Mouse (Mus musculus) liver, embryonic 16.5 days (tissue): ENCODE measurements at regions not wholly inside any gene's neighbourhood (a gene's known extent, or its start where the extent isn't known, plus 50 kb on each side); places are given as distances from the start of the nearest gene placed in this dataset.

Experiments used
- ATAC-seq: fragments of 200-750 bp; cut with Nextera tagmentation; 2 replicates; pipeline ENCODE4 v1.8.0; 2017; ENCODE audit warnings: low read depth, mild to moderate bottlenecking, moderate number of reproducible peaks, moderate library complexity
- H3K27ac ChIP-seq: fragments of 300-500 bp; sonication (generic); 2 replicates; pipeline ENCODE4 v1.5.1; 2014; ENCODE audit warnings: mild to moderate bottlenecking, low read length
- H3K27me3 ChIP-seq: fragments of 300-500 bp; sonication (generic); 2 replicates; pipeline ENCODE4 v1.6.1; 2014; ENCODE audit warnings: low read depth, low read length, mixed read lengths; ENCODE audit not compliant: control insufficient read depth, insufficient read depth
- H3K36me3 ChIP-seq: fragments of 300-500 bp; sonication (generic); 2 replicates; pipeline ENCODE4 v1.6.1; 2014; ENCODE audit warnings: mild to moderate bottlenecking; ENCODE audit not compliant: control insufficient read depth, insufficient read depth
- H3K4me1 ChIP-seq: fragments of 300-500 bp; sonication (generic); 2 replicates; pipeline ENCODE4 v1.6.1; 2014; ENCODE audit warnings: low read depth, low read length, mixed read lengths; ENCODE audit not compliant: control insufficient read depth
- H3K4me2 ChIP-seq: fragments of 300-500 bp; sonication (generic); 2 replicates; pipeline ENCODE4 v1.6.1; 2014; ENCODE audit warnings: low read depth, low read length, mixed read lengths
- H3K4me3 ChIP-seq: fragments of 300-500 bp; sonication (generic); 2 replicates; pipeline ENCODE4 v1.5.1; 2014; ENCODE audit warnings: low read depth, mild to moderate bottlenecking, low read length
- H3K9ac ChIP-seq: fragments of 300-500 bp; sonication (generic); 2 replicates; pipeline ENCODE4 v1.6.1; 2014; ENCODE audit warnings: low read depth, low read length
- H3K9me3 ChIP-seq: fragments of 300-500 bp; sonication (generic); replicated peaks from 2 replicates; pipeline ENCODE4 v1.6.1; 2016; ENCODE audit warnings: low read length; ENCODE audit not compliant: control insufficient read depth
- WGBS: fragments of 180-500 bp; shearing (Covaris S2); extraction: QIAGEN DNeasy Blood & Tissue Kit; methylation state at CpG from one replicate; pipeline ENCODE4 v1.1.7; 2014; ENCODE audit not compliant: insufficient replicate concordance; 5-methylcytosine and 5-hydroxymethylcytosine counted together

DNA sequence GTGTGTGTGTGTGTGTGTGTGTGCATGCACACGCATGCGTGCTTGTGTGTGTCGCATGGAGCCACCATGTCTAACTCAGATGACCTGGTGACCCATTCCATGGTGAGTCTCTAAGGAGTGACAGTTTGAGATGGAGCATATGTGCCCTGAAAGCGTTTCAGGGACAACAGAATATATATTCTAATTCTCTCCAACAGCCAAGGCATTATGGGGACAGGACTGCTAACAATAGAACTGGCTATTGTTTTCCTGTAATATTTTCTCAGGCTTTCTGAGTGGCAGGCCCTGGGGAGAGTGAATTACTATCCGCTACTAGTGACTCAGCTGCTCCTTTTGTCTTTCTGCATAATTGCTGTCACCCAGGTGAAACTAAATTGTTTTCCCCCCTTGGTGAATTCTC is 898.7 kb upstream of the Lcorl start:
- H3K4me3 ChIP-seq = no peak overlapping the region
- H3K9me3 ChIP-seq = no peaks in the 10 kb centered on the region
- 57% methylated on average over 5 of the region's 5 CpGs for WGBS
- H3K36me3 ChIP-seq = no peaks in the 10 kb centered on the region
- ATAC-seq = no peak
- no peak overlapping the region for H3K4me2 ChIP-seq
- H3K27ac ChIP-seq = no peak overlapping the region
- no peaks in the 10 kb centered on the region for H3K4me1 ChIP-seq
- no peak overlapping the region for H3K9ac ChIP-seq
- H3K27me3 ChIP-seq = no peaks in the 10 kb centered on the region

DNA sequence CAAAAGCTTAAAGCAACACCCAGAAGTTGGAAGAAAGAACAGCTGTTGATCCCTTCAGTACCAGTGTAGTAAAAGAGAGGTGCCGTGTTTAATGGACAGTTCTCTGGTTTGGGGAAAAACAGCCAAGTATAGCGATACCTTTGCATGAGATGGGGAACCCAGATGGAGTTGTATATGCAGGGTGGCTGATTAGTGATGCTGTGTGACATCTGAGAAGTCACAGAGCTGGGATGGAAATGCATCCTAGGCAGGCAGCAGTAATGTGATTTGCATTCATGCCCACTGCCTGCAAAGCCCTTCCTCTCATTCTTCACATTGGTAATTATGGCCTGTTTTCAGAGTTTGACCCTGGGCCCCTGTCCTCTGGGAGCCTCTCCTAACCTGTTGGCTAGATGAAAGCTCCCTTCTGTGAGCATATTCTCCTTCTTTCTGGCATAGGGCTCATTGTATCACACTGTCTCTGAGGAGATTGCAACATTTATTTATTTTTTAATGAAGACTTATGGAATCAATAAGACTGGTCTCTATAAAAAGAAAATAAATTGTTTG is 882.7 kb upstream of the Lcorl start:
- no peak overlapping the region for H3K4me3 ChIP-seq
- H3K27ac ChIP-seq = no peak overlapping the region
- no peaks in the 10 kb centered on the region for H3K36me3 ChIP-seq
- no peak for ATAC-seq
- 76% methylated on average over 2 of the region's 2 CpGs for WGBS
- no peak overlapping the region for H3K4me2 ChIP-seq
- H3K9me3 ChIP-seq = no peaks in the 10 kb centered on the region
- no peak overlapping the region for H3K9ac ChIP-seq
- no peaks in the 10 kb centered on the region for H3K4me1 ChIP-seq
- H3K27me3 ChIP-seq = no peaks in the 10 kb centered on the region

DNA sequence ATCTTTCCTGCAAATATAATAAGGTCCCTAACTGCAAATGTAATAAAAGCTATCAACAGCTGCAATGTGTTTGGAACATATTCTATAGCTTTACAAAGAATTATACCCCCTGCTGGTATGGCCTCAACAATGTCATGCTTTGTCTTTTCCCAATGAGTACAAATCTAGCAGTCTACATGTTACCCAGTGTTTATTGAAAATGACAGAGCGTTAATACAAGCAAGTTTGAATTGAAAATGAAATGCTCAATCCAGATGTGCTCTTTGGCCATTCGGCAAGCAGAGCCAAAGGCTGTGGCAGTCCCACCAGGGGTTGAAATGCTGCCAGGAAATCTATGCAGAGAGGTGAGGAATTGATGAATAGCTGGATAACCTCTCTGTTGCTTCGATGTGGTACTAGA is 875.1 kb upstream of the Lcorl start:
- H3K27me3 ChIP-seq = no peaks in the 10 kb centered on the region
- H3K27ac ChIP-seq = no peak overlapping the region
- no peak overlapping the region for H3K9ac ChIP-seq
- no peaks in the 10 kb centered on the region for H3K9me3 ChIP-seq
- no peaks in the 10 kb centered on the region for H3K36me3 ChIP-seq
- no peaks in the 10 kb centered on the region for H3K4me1 ChIP-seq
- 67% methylated on average over 3 of the region's 3 CpGs for WGBS
- no peak overlapping the region for H3K4me3 ChIP-seq
- ATAC-seq = no peak
- H3K4me2 ChIP-seq = no peak overlapping the region

DNA sequence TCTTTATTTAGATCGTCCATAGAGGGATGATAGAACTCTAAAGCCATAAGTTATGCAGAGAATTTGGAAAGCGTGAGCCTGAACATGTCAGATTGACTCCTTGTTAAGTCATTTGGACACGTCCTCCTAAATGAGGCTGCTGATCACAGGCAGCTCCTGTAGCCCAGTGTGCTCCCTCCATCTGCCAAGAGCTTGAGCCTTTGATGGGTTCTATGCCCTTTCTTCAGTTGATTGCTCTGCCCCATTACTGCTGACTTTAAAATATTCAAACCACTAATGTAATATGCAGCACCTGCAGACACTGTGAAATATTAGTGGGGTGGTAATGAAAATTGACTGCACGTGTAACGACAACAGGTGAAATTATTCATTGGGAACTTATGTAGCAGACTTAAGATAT is 874.6 kb upstream of the Lcorl start:
- Histone ChIP-seq H3K27me3 (no peaks in the 10 kb centered on the region), H3K9me3 (no peaks in the 10 kb centered on the region), H3K4me1 (no peaks in the 10 kb centered on the region), H3K27ac (no peak overlapping the region), H3K9ac (no peak overlapping the region), H3K36me3 (no peaks in the 10 kb centered on the region), H3K4me2 (no peak overlapping the region), H3K4me3 (no peak overlapping the region)
- ATAC-seq = no peak
- 61% methylated on average over 5 of the region's 5 CpGs for WGBS

DNA sequence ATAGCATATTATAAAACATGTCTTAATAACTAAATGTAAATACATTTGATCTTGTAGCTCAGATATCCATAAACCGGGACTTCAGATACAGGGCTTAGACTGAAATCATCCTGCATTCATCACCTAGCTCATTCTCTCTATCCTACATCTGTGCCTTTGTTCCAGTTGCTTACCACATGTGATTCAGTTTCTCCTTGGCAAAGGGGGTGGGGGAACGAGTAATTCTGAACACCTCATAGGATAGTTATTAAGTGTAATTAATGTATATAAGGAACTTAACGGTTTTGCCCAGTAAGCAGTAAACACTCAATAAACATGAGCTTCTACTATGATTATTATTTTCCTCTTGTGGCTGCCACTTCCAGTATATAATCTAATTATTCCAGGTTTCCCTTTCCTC is 873.9 kb upstream of the Lcorl start:
- Histone ChIP-seq H3K27me3 (no peaks in the 10 kb centered on the region), H3K4me1 (no peaks in the 10 kb centered on the region), H3K4me3 (no peak overlapping the region), H3K4me2 (no peak overlapping the region), H3K9me3 (no peaks in the 10 kb centered on the region), H3K9ac (no peak overlapping the region), H3K36me3 (no peaks in the 10 kb centered on the region), H3K27ac (no peak overlapping the region)
- 65% methylated on average over 3 of the region's 3 CpGs for whole genome bisulfite sequencing
- no peak for ATAC-seq

DNA sequence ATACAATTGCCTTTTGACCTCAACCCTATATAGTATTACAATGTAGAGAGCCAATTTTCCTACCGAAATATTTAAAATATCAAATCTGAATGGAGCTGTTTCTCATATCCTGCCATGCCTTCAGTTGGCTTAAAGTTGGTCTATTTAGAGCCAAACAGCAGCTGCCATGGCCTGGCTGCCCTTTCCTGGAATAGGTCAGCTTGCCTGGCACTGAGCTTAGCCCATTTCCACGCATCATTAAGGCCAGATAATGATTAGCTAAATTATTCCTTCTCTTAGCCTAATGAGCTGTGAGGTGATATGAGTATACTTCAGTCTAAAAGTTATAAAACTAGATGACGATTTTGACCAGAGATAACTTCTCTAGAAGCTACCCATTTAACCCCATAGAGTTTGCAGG is 852.2 kb upstream of the Lcorl start:
- no peaks in the 10 kb centered on the region for H3K9me3 ChIP-seq
- H3K4me1 ChIP-seq = no peaks in the 10 kb centered on the region
- ATAC-seq = no peak
- H3K4me3 ChIP-seq = no peak overlapping the region
- no peak overlapping the region for H3K27ac ChIP-seq
- no peaks in the 10 kb centered on the region for H3K27me3 ChIP-seq
- WGBS = 63% methylated on average over 3 of the region's 3 CpGs
- no peaks in the 10 kb centered on the region for H3K36me3 ChIP-seq
- no peak overlapping the region for H3K9ac ChIP-seq
- no peak overlapping the region for H3K4me2 ChIP-seq

DNA sequence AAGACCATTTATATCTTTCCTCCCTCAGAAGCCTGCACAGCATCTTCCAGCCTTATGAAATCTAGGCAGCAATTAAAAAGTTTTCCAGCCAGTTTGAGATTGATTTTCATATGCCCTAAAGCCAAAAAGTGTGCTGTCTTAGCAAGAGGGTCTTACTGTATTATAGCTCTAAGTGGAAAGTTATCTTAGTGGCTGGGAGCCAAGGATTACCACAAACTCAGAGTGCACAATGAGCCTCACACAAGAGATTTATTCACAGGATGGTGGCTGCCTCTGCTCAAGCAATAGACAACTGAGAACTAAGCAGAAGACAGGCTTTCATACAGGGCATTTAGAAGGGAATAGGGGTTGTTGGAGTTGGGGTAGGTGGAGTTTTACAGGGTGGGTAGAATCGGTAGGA is 850.4 kb upstream of the Lcorl start:
- 59% methylated on average over 1 of the region's 1 CpGs for WGBS
- Histone ChIP-seq H3K27me3 (no peaks in the 10 kb centered on the region), H3K4me2 (no peak overlapping the region), H3K4me3 (no peak overlapping the region), H3K9ac (no peak overlapping the region), H3K27ac (no peak overlapping the region), H3K36me3 (no peaks in the 10 kb centered on the region), H3K9me3 (no peaks in the 10 kb centered on the region), H3K4me1 (no peaks in the 10 kb centered on the region)
- no peak for ATAC-seq

DNA sequence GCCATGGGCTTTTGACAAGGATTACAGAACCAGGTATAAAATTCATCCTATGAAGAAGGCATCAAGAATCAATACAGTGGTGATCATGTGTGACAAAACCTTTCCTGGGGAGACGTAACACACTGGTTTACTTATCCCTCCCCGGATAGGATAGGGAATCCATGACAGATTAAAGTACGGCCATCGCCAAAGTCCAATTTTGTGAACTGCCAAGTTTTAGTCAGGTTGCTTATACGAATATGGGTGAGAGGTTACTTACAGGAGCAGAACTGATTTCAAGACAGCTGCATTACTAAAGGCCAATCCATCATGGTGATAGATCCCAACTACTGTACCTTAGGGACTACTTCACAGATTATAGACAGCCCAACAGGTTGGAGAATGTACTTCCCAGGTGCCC is 849.6 kb upstream of the Lcorl start:
- Histone ChIP-seq H3K4me3 (no peak overlapping the region), H3K27me3 (no peaks in the 10 kb centered on the region), H3K36me3 (no peaks in the 10 kb centered on the region), H3K27ac (no peak overlapping the region), H3K4me2 (no peak overlapping the region), H3K4me1 (no peaks in the 10 kb centered on the region), H3K9ac (no peak overlapping the region), H3K9me3 (no peaks in the 10 kb centered on the region)
- 72% methylated on average over 5 of the region's 5 CpGs for WGBS
- ATAC-seq = no peak

DNA sequence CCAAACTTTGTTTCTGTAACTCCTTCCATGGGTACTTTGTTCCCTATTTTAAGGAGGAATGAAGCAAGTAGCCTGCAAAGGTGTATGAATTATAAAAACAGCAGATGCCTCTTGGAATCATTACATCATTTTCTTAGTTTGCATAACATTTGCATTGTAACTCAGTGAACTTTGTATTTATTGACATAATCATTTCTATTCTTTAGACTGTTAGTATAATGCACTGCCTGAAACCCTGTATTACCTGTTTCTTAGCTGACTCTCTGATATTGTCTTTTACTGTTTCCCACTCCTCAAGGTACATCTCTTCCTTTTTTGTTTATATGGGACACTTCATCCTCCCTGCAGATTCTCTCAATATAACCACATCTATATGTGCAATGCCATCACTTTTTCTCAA is 820.6 kb upstream of the Lcorl start:
- Histone ChIP-seq H3K4me1 (no peaks in the 10 kb centered on the region), H3K27ac (no peak overlapping the region), H3K9me3 (no peaks in the 10 kb centered on the region), H3K27me3 (no peaks in the 10 kb centered on the region), H3K4me2 (no peak overlapping the region), H3K9ac (no peak overlapping the region), H3K4me3 (no peak overlapping the region), H3K36me3 (no peaks in the 10 kb centered on the region)
- ATAC-seq = no peak
